Mouse (Mus musculus) E14TG2a.4 (cell line): Measurements from ENCODE around the gene Cdh12.

Experiments
- CTCF ChIP-seq: conservative IDR thresholded peaks from 2 replicates; pipeline ENCODE4 v1.5.1; 2014; ENCODE audit warnings: low read length
- NANOG ChIP-seq: IDR thresholded peaks from 2 replicates; pipeline ENCODE4 v1.6.1; 2014; ENCODE audit warnings: borderline replicate concordance, low read length, mixed read lengths
- POU5F1 ChIP-seq: IDR thresholded peaks from 2 replicates; pipeline ENCODE4 v1.6.1; 2014; ENCODE audit warnings: low read length, borderline replicate concordance

DNA sequence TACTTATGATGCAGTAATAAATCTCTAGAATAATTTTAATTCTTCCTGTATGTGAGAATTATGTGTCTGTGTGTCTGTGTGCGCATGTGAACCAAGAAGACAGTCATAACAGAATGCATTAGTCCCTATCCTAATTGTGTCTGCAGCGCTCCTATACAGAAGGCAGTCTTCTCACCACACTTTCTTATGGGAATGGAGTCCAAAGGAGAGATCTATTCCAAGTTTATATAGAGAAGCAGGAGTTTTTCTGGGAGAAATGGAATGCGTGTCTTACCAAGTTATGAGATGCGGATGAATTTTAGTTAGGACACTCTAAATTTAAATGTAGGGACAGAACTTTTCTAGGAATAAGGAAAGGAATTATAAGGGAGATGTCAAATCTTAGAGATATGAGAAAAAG, 101.9 kb downstream of the Cdh12 start:
- TF ChIP-seq CTCF (no peak), NANOG (no peak), POU5F1 (no peak)
